Mouse (Mus musculus) retina, embryonic 14.5 days (tissue): ENCODE results near the gene Tmem56.

Experiments used
- DNase-seq: peaks from one replicate; pipeline ENCODE4 v3.0.0-alpha.2; 2015; ENCODE audit warnings: low spot score

The Tmem56 gene

DNA sequence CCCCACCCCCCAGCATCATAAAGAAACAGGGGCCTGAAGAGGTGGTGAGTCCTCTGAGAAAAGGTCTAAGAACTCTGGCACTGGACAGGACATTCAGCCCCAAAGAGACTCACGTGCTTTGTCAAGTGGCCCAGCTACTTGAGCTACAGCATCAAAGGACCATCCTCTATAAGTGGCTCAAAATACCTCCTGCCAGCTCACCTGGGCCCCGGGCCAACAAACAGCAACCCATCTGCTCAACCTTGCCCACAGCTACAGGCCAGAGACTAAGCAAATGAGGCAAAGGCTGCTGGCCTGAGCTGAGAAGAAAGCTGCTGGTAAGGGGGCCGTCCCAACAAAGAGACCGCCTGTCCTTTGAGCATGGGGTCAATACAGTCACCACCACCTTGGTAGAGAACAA is 5.3 kb downstream of the Tmem56 start:
- DNase-seq = no peak

DNA sequence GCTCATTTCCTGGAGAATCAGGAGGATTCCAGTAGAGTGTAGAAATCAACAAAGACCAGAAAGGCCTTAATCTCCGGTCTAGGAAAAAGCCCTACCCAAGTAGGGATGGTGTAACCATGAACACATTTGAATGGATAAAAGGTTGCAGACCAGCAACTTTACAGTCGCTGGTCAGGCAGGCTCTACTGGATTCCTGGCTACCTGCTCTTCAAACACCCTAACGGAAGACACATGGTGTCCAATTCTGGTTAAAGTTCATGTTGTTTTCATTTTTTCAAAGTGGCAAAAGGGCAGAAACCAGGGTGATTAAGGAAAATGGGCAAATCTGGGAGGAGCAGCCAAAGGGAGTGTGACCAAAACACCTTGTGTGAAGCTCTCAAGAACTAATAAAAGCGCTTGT is 5.9 kb downstream of the Tmem56 start:
- no peak for DNase-seq

DNA sequence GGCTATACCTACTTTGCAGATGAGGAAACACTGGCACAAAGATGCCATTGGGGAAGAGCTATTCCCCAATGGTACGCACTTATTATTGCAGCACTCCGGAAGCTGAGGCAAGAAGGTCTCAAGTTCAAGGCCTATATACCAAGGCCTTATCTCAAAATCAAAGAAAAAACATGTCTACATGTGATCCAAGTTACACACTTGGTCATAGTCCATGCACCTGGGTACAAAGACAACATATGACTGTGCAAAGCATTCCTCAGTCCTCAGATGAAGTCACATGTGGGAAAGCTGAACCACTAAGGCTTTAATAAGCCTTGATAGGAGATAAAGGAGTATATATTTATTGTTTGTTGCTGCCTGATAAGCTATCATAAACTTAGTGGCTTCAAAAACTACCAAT is 8.9 kb downstream of the Tmem56 start:
- DNase-seq = no peak

DNA sequence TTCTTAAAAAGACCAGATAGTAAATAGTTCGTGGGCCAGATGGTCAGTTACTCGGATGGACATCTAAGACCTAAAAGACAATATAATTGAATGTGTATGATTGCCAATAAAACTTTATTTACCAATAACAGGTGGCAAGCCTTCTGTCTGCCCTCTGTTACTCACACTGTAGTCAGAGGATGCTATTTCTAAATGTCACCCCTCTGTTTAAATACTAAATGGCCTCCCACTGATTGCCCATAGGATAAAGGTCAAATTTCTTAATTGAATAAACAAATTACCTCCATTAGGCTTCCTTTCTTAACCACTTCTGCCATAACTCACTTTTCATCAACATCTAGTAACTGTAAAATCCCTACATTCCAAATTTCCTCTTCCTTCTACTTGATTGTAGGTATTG is 10.3 kb downstream of the Tmem56 start:
- no peak for DNase-seq

DNA sequence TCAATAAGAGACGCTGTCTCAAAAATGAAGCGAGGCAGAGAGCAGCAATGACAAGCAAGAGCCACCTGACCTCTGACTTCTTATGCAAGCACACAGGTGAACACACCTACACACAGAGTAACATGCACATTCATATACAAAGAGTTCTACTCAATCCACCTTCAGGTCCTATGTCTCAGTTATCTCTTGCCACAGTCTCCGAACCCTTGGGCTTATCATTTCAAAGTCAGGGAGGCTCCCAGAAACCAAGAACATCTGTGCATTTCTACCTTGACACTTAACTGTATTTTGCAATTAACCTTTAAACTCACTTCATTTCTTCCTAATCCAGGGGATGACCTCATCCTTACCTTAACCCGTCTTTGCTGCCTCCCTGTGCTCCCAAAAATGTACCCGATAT is 15.6 kb downstream of the Tmem56 start:
- no peak for DNase-seq

DNA sequence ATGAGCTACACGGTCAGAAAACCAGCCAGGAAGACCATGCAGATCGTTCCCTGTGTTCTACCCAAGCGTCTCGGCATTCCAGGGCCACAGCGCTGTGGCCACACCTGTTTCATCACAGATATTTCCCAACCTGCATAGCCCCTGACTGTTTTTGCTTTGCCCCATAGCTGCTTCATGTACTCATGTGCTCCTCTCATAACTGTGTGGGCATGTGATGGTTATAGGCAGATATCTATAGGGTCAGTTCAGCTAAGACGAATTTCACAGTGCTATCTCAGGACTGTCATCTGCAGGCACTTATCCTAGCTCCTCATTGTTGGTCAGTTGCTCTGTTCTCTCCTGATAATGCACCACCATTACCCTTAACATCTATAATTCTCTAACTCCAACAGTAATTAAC is 18.7 kb downstream of the Tmem56 start:
- DNase-seq = no peak

DNA sequence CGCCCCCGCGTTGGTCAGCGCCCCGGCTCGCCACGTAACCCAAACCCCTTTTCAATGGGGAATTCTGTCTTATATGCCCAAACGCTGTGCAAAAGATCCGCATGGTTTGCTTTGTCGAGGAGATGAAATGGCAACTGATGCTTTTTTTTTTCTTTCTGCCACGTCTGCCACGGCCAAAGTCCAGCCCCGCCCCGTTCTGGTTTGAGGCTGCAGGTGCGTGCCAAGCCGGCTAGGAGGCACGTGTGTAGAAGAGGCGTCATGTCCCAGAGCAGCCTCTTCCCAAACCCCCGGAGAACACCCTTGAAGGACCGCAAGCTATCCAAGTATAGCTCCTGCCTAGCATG is 19.7 kb downstream of the Tmem56 start:
- peak; percentile 55 for DNase-seq

DNA sequence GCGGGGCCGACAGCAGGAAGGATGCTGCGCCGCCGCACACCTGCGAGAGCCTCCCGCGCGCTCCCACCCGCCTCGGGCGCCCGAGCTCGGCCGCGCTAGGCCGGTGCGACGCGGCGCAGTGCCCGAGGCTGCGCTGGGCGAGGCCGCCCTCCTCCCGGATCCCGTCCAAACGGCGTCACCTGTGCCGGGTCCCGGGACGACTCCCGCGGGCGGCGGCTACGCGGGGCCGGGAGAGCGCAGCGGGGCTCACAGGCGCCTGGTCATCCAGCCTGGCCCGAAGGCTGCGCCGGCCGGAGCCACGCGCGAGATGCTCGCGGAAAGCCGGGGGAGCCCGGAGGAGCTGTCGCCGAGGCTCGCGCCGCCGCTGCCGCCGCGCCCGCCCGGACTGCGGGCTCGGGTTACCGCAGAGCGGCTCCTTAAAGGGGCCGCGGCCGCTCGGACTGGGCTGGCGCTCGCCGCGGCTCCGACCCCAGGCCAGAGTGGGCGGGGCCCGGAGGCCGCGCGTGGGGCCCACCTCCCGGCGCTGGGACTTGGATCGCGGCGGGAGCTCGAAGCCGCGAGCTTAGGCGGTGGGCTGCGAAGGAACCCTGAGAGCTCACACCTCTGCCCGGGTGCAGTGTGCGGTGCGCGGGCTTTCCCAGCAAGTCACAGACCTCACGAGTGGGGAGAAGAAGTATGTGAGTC is 20.2 kb downstream of the Tmem56 start:
- peak; percentile 74 for DNase-seq

DNA sequence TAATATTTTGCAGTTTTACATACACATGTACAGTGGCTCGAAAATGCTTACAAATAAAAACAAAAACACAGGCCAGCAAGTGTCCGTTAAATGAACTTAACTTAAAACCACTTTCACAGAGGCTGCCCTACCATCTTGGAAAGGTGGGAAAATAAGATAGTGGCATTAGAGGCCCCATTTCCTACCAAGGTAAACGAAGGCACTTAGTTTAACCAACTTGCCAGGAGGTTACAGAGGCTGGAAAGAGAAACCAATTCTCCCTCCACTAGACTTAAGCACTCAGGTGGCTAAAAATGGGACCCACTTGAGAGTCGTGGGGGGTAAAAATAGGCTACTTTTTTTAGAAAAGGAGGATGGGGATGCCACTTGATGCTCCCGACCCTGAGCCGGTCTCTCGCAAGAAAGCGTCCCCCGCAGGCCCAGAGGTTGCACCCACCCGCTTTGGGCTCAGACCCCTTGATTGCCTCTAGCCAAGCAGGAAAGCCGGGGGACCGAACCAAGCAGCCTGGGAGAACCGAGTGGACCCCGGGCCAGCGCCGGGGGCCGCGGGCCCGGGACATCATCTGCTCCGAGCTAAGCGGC is 20.9 kb downstream of the Tmem56 start:
- DNase-seq = no peak

DNA sequence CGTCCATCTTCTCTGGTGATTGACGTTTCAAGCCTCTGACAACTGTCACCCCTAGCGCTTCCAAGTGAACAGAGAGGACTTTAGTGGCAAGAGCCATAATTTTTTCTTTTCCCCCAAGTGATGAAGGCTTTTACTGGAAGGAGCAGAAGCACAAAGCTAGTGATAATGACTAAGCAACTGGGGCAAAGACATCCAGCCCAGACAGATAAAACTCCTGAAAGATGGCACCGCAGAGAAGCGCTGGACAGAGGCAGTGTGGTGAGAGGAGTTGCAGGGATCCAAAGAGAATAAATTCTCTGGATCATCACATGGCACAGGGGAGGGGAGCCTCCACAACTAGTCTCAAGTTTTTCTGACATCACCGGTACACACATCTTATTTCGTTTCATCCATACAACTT is 21.6 kb downstream of the Tmem56 start:
- no peak for DNase-seq

DNA sequence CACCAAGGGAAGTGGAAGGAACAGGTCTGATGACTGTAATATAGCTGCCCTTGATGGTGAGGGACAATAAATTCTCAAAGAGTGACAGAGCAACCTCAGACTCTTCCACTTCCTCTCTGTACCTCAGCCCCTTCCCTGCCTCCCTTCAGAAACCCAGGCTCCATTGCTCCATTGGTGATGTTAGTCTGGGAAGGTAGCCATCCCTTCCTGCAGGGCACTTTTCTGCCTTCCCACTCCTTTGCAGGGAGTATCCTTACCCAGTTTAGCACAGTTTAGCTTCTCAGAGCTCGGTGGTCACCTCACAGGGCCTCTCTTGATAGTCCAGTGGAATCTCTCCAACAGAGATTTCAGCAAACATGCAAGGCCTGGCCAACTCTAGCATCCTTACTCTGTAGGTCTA is 22.1 kb downstream of the Tmem56 start:
- DNase-seq = no peak

DNA sequence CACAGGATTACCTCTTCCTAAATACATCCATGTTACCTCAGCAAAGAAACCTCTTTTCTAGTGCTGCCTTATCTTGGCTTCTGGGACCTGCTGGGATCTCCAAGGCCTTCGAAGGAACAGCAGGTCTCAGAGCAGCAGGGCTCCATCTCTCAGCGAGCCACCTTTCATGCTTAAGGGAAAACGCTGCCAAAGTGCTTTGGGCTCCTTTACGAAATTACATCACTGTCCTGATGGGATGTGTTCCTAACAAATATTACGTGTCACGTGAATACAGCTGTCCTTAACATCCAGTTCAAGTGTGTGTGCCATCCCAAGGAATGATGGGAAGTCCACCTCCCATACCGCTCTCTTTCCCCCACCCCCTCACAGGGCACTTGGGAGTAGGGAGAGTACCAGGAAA is 22.9 kb downstream of the Tmem56 start:
- no peak for DNase-seq

DNA sequence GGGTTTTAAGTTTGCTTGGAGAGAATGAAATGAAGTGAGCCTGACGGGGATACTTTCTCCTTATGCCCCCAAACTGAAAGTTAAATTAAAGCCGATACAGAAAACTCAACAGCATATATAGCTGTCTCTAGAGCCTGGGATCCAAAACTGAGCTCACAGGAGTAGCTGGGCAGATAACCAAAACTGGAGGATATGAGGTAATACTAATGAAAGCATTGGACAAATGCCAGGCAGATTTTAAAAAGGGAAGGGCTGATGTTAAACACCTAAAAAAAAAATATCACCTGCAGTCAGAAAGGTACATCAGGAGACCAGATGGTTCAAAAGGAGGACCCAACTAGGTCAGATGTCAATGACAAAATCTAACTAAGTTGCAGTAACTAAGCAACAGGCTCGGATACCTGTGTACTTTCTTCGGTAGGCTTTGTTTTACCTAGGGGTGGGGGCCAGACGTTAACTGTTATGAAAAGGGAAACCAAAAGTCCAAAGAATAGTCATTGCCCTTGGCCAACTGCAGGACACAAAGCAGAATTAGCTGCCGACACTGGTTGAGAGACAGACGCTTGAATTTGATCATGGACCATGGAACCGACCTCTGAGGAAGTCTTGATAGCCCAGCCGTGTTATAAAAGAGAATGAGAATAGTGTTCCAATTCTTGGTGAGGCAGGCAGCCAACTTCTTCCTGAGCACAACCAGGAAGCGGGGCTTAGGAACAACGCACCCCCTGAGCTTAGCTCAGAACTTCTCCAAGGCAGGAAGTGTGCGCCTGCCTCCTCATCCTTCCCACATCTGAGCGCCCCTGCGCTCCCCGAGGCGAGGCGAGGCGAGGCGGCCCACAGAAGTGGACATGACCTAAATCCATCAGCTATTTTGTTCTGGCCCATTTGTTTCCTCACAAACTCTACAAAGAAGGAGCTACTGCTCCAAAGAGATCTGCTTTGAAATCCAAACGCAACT is 24.1 kb downstream of the Tmem56 start:
- no peak for DNase-seq

DNA sequence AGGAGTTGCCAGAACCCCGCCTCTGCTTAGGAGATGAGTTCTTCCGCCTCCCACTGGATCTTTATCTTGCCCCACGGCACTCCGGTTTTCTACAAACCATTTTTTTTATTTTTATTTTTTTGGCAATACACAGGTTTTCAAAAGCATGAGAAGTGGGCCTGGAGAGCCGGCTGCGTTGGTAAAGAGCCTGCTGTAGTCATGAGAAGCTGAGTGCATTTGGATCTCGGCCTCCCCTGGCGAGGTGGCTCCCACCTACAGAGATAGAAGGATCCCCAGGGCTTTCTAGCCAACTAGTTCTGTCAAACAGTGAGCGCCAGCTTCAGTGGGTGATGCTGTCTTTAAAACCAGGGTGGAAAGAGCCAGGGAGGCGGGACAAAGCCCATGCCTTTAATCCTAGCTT is 25.5 kb downstream of the Tmem56 start:
- DNase-seq = no peak

DNA sequence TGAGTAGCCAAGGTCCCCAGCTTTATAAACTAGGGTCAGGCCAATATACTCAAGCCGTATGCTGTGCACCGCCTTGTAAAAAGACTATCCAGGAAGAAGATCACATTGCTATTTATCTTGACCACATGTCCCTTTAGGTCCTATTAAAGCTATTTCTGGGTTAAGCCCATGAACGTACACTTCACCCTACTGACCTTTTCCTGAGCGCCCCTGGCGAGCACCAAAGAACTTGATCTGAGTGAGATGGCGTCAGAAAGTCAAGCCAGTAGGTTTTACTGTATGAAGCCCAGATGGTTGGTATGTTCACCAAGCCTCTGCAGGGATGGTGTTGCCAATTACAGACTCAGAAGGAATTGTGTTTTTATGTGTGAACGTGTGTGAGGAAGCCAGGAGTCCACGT is 26.8 kb downstream of the Tmem56 start:
- no peak for DNase-seq

DNA sequence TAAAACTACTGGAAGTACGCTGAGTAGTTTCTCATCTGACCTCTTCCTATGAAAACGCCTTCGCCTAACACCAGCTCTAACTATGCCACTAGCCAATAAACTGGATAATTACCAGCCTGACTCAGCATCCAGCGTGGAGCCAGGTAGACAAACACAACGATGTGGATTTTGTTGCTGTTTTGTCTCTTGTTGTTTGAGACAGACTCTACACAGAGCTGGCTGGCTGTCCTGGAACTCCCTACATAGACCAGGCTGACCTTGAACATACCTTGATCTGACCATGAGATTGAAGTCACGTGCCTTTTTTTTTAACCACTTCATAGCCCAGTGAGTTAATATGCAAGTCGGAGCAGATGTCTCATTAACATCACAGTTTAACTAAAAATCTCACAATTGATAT is 27.4 kb downstream of the Tmem56 start:
- no peak for DNase-seq

DNA sequence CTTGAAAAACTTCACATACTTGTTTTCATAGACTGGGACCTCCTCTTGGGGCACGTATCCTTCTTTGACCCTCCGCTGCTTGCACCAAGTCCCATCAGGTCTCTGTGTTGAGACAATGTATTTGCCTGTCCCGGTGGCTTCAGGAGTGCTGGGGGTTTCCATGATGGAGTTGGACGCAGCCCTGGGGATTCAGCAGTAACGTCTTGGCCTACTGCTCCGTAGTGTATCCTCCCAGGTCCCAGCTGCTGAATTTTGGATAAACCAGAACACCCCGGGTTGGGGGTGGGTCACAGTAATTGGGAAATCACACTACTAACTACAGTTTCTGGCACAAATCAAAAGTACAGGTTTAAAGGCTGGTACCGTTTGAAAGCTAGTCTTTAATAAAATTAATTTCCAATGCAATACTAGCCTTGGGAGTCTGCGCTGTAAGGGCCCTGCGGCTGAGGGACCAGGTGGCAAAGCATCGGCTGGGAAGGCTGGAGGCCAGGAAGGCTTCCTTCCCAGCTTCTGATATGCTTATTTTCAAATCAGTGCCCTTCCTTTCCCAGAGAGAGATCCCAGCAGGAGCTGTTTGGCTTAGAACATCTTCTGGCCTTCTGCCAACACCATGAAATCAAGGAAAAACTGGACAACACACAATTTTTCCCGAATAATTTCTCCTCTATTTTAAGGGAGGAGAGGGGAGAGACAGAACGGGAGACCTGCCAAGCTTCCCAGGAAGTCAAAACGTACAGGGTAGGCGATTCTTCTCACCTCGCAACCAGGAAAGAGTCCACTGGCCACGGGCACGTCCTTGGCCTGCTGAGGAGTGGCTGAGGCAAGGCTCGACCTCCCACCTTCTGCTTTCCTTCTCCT is 32.1 kb downstream of the Tmem56 start:
- no peak for DNase-seq

DNA sequence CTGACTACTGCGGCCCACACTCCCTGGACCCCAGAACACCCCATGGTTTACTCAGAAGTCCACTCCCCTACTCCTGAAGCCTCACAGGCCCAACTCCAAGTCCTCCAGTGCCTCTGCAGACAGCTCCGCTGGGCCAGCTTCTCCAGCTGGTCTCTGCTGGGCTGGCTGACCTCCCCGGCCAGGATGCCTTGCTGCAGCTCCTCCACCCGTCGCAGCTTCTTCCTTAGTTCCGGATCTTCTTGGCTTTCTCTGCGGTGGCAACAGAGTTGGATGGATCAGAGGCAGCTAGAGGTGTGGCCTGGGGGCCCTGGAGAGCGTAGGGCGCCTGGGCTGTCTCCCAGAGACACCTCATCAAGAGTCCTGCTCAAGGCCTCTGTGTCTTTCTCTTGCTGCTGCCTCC is 32.9 kb downstream of the Tmem56 start:
- no peak for DNase-seq

DNA sequence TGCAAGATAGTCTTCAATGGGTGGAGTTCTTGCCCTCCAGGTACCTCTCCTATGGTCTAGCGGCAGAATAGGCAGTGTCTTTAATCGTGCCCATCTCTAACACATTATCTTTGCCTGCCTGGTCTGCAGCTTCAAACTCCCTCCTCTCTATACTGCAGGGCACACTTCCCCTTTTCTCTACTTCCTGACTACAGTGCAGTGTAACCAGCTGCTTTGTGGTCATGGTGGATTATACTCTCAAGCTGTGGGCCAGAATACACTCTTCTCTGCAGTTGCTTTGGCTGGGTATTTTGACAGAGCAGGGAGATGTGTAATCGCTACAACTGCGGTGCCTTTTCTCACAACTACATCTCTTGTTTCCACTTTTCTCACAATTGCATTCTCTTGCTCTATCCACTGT is 40.0 kb downstream of the Tmem56 start:
- DNase-seq = no peak

DNA sequence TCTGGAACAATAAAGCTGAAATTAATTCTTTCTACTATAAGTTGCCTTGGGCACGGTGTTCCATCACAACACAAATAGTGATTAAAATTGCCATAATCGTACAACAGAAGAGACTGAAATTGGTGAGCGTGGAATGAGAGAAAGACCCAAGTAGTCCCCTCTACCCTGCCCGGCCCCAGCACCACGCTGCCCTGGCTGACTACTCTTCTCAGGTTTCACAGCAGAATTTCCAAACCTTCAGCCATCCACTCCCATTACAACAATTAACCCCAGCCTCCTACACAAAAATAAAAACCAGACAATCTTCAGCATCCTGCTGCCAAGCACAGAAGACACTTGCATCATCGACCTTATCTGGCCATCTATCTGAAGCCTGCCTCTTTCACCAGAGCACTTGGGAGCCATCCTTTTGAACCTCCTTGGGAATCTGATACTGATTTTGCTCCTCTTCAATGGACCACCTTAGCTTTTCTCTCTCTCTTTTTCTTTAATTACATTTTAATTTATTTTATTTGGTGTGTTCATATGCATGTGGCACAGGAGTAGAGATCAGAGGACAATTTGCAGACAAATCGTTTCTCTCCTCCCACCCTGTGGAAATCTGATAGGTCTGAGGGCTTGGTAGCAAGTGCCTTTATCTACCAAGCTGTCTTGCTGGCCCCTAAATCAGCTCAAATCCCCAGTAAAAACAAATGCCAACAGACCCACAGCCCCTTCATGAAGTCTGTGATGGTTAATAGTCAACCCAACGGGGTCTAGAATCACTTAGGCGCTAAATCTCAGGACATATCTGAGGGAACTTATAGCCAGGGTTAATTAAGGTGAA is 40.6 kb downstream of the Tmem56 start:
- DNase-seq = no peak

DNA sequence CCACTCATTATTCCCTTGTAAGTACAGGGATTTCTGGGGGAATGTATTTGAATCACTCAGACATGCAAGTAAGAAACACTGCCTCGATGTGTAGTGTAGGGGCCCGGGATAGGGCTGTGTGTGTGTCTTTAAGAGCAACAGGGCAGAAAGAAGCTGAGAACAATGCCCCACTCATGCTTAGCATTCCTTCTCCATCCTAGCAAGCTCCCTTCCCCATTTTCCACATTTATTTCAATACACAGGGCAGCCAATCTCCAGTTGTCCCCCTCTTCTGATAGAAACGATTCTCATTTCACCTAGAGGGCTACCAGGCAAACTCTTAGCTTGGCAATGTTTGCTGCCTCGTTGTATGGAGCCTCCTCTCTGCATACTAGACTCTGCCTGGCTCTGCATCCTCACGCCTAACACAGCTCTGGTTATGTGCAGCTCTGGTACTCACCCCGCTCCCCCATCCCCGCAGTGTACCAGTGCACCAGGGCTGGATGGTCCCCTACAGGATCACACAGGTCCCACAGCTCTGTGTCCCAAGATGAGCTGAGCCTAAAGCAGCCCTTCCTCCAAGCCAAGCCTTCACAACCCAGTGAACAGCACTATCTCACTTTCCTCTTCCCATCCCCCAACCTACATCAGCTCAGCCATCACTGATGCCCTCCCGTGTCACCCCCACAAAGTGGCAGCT is 42.4 kb downstream of the Tmem56 start:
- DNase-seq = peak; percentile 72
